Mouse (Mus musculus) layer of hippocampus, postnatal 10 days (tissue): ENCODE measurements around the gene Smc5. TPM values are rescaled to one million over a fixed set of nuclear protein-coding genes. Genes with fewer than 3 reads are reported as not detected.
A peak's percentile ranks its signal among the peaks of the same experiment; 100 is the strongest.

Experiments used
- DNase-seq, 2 experiments: peaks; one replicate each; pipeline ENCODE4 v3.0.0; 2021; ENCODE audit warnings: low spot score in 2 of 2
- long read RNA-seq: library from polyadenylated mRNA; stranded (forward); transcript quantifications from one replicate; pipeline ENCODE4 v2.0.0, GENCODE M21; 2023
- total RNA-seq, 2 experiments: library from RNA; stranded (reverse); gene quantifications; 2 replicates each; pipeline ENCODE4 v1.2.3; 2021

The Smc5 gene
- total RNA-seq, result 10 to 100 TPM; 39.1 to 41.3 TPM
- long read RNA-seq, full-length matches to known transcripts, result 5 of 13 reads
- long read RNA-seq, partial matches to known transcripts, result 5 of 13 reads
- long read RNA-seq, other reads (novel, unspliced or antisense), result 3 of 13 reads

- peak; percentile 90 to 94 for DNase-seq
These were observed at the start of gene Smc5 for GRCm38 (mm10) chr19:23273355-23274053. Gene Smc5 (minus strand): TSS chr19:23273897.

- DNase-seq, result no peak
These were observed 49.4 kb upstream of the Smc5 start for GRCm38 (mm10) chr19:23323107-23323506.

GRCm38 (mm10) chr19:23317989-23318358, 44.3 kb upstream of the Smc5 start:
- no peak for DNase-seq

- DNase-seq, result no peak
These were observed 43.7 kb upstream of the Smc5 start for GRCm38 (mm10) chr19:23317295-23317988.

- no peak for DNase-seq
These were observed 43.2 kb upstream of the Smc5 start for GRCm38 (mm10) chr19:23316851-23317250.

- DNase-seq, result no peak
These were observed 36.3 kb upstream of the Smc5 start for GRCm38 (mm10) chr19:23309979-23310378.

GRCm38 (mm10) chr19:23306671-23307070, 33.0 kb upstream of the Smc5 start:
- DNase-seq, result no peak

- no peak for DNase-seq
These were observed 26.3 kb upstream of the Smc5 start for GRCm38 (mm10) chr19:23299987-23300386.

- no peak for DNase-seq
These were observed 25.2 kb upstream of the Smc5 start for GRCm38 (mm10) chr19:23298917-23299316.

GRCm38 (mm10) chr19:23297191-23297590, 23.5 kb upstream of the Smc5 start:
- no peak for DNase-seq

- DNase-seq, result no peak
These were observed 15.6 kb upstream of the Smc5 start for GRCm38 (mm10) chr19:23289251-23289650.

- no peak for DNase-seq
These were observed 8.4 kb upstream of the Smc5 start for GRCm38 (mm10) chr19:23281911-23282660.

- DNase-seq, result no peak
These were observed 492 bp upstream of the Smc5 start for GRCm38 (mm10) chr19:23274054-23274724.

GRCm38 (mm10) chr19:23256771-23257170, 16.9 kb downstream of the Smc5 start:
- DNase-seq, result no peak

GRCm38 (mm10) chr19:23246473-23246872, 27.2 kb downstream of the Smc5 start:
- no peak for DNase-seq

- DNase-seq, result peak; percentile 16 to 51
These were observed 48.6 kb downstream of the Smc5 start for GRCm38 (mm10) chr19:23225065-23225464.

GRCm38 (mm10) chr19:23214326-23214725, 59.4 kb downstream of the Smc5 start:
- peak; percentile 22 to 31 for DNase-seq

GRCm38 (mm10) chr19:23211325-23211724, 62.4 kb downstream of the Smc5 start:
- no peak for DNase-seq

GRCm38 (mm10) chr19:23203505-23204053, 70.1 kb downstream of the Smc5 start:
- no peak for DNase-seq

- DNase-seq, result no peak
These were observed 71.6 kb downstream of the Smc5 start for GRCm38 (mm10) chr19:23202106-23202505.

GRCm38 (mm10) chr19:23193076-23193475, 80.6 kb downstream of the Smc5 start:
- DNase-seq, result no peak
